Mouse (Mus musculus) lung, postnatal 25 days (tissue): ENCODE results near the gene Tmem208.
A peak's percentile ranks its signal among the peaks of the same experiment; 100 is the strongest.

Experiments
- DNase-seq: peaks from one replicate; pipeline ENCODE4 v3.0.0; 2022; ENCODE audit warnings: low spot score

The Tmem208 gene

GRCm38 (mm10) chr8:105298351-105299252 lies 27.6 kb upstream of the Tmem208 start:
- DNase-seq, result no peak

DNA sequence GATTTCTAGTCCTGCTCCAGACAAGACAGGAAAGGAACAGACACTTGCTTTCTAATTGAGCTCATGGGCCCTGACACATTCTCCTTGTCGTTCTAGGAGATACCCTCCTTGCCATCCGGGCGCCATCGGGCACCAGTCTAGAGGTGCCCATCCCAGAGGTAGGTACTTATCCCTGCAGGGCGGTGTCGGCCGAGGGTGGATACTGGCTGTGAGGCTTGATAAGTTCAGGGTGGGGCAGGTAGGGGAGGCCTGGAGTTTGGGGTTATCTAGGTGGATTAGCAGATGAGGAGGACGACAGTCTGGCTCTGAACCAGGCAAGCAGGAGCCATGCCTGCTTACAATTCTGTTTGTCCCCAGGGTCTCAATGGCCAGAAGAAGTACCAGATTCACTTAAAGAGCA lies 26.2 kb upstream of the Tmem208 start:
- no peak for DNase-seq

- DNase-seq, result no peak
Measured at GRCm38 (mm10) chr8:105303396-105303795, 22.8 kb upstream of the Tmem208 start.

- no peak for DNase-seq
Measured at GRCm38 (mm10) chr8:105303874-105304273, 22.3 kb upstream of the Tmem208 start.

- no peak for DNase-seq
Measured at GRCm38 (mm10) chr8:105304325-105305210, 21.6 kb upstream of the Tmem208 start.

- peak; percentile 86 for DNase-seq
Measured at GRCm38 (mm10) chr8:105305211-105306145, 20.7 kb upstream of the Tmem208 start, which contains the start of gene Elmo3. TSS of gene Elmo3 (plus strand) at chr8:105305601.

DNA sequence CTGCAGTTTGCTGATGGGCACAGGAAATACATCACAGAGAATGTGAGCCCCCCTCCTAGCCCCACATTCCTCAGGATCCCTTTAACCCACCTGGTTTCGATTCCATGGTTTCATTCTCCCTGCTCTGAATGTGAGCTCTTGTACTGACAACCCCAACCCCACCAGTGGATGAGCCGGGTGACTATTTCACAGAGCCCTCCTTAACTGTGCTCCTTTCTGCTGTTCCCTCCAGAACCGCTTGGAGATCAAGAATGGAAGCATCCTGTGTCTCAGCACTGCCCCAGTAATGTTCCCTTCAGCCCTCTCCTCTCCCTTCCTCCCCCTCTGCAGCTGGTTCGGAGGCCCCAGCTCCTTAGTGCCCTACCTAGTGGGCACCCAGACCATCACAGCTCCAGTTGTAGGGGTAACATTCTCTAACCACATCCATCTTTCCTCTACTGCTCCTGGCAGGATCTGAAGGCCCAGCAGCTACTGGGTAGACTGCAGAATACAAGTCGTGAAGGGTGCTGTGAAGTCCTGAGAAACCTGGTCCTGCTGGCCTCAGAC lies 19.9 kb upstream of the Tmem208 start:
- DNase-seq, result no peak

DNA sequence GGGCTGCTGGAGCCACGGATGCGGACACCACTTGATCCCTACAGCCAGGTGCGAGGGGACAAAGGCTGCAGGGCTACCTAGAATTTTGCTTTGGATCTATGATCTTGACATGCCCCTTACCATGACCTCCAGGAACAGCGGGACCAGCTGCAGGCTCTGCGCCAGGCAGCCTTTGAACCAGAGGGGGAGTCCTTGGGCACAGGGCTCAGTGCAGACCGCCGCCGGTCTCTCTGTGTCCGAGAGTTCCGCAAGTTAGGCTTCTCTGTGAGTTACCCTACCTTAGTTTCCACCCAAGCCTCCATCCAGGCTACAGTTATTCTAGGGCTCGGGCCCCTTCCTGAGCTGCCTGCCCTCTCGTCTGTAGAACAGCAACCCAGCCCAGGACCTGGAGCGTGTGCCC lies 18.5 kb upstream of the Tmem208 start:
- DNase-seq, result no peak

- DNase-seq, result no peak
Measured at GRCm38 (mm10) chr8:105308428-105308827, 17.7 kb upstream of the Tmem208 start.

GRCm38 (mm10) chr8:105309142-105309847 lies 16.9 kb upstream of the Tmem208 start:
- DNase-seq, result no peak

GRCm38 (mm10) chr8:105310118-105310517 lies 16.0 kb upstream of the Tmem208 start:
- no peak for DNase-seq

DNA sequence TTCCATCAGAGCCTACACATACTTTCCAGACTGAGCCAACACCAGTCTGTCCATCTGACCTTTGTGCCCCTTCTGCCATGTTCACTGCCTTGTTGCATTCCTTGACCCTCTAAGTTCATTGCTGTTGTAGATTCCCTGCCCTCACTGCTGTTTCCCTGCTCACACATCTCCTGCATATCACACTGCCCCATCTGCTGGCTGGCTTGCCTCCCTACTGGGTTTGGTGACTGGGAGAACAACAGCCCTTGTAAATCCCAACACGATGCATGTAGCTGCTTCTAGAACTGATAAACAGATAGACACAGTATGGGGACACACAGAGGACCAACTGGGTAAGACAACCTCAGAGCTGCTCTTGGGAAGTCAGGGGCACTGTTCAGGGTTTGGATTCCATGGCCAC lies 14.4 kb upstream of the Tmem208 start:
- DNase-seq, result no peak

DNA sequence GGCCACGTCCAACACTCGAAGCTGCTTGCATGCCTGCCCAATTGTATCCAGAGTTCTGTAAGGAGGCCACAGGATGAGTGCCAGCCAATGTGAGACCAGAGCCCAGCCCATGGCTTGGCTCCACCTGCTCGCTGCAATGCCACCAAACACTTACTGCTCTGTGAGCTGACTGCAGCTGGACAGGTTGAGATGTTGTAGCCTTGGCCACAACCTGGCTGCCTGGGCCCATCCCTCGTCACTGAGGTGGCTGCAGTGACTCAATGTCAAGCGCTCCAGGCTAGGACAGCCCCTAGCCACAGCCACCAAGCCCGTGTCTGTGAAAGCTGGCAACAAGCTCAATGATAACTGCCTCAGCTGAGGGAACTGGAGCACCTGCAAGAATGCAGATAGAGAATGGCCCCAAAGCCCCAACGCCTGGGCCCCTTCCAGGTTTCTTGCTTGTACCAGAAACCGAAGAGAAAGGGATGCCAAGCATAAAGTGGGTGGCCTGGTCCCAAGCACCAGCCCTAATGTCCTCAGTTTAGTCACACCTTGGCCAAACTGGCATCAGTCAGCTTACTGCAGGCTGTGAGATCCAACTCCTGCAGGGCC lies 13.2 kb upstream of the Tmem208 start:
- no peak for DNase-seq

- no peak for DNase-seq
Measured at GRCm38 (mm10) chr8:105313622-105314402, 12.3 kb upstream of the Tmem208 start.

- no peak for DNase-seq
Measured at GRCm38 (mm10) chr8:105315073-105315769, 10.9 kb upstream of the Tmem208 start.

GRCm38 (mm10) chr8:105317941-105318340 lies 8.2 kb upstream of the Tmem208 start:
- peak; percentile 86 for DNase-seq

DNA sequence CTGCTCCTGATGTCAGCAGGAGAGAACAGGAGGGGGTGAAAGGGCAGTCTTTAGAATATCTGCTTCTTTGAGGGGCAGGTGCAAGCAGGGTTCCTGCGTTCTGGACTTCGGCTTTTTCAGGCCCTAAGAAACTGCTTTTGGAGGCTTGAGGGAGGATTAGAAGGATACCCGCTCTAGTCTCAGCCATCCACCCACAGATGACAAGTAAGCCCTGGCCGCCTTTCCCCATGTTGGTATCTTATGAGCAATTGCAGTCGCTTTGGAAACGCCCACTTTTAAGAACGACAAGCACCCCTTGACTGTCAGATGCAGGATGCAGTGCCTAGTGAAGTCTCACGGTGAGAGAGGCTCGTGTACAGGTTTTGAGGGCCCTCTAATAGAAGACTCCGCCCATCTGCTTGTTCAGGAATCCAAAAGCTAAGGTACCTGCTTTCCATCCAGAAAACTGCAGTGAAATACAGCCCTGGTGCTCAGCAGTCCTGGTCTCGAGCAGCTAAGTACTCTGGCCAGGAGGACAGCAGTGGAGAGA lies 7.4 kb upstream of the Tmem208 start:
- DNase-seq, result peak; percentile 71

DNA sequence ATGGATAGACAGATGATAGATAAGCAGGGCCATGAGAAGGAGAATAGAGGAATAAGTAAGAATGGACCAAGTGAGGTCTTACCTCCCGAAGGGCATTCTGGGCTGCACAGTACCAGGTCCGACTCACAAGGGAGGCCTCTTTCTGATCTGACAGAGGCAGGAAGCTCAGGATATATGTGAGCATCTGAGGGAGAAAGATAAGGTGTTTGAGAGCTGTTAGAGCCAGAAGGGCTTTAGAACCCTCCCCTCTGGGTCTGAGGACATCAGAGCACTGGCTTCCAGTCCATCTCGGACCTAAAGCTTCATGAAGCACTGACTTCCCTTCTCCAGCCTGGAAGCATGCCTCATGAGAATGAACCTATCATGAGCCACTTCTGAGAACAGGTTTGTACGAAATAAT lies 3.0 kb upstream of the Tmem208 start:
- DNase-seq, result no peak

- no peak for DNase-seq
Measured at GRCm38 (mm10) chr8:105325641-105326093, 487 bp upstream of the Tmem208 start.
